Mouse (Mus musculus) CH12.LX (cell line): Measurements from ENCODE around the gene Lyzl6. TPM values are rescaled to one million over a fixed set of nuclear protein-coding genes. Genes with fewer than 3 reads are reported as not detected.

ENCODE experiments used
- DNase-seq: peaks from one replicate; pipeline ENCODE4 v3.0.0-alpha.2; 2013; ENCODE audit errors: extremely low read depth
- H3K27ac ChIP-seq: 2 replicates; pipeline ENCODE4 v1.5.1; 2012; ENCODE audit warnings: low read depth, mild to moderate bottlenecking, control low read depth, moderate library complexity; ENCODE audit not compliant: insufficient read depth
- H3K27me3 ChIP-seq: replicated peaks from 2 replicates; pipeline ENCODE3; 2012; ENCODE audit warnings: inconsistent platforms
- H3K36me3 ChIP-seq, 2 experiments: replicated peaks in 1 of 2; 2 replicates each; pipeline versions ENCODE3 to v1.6.1; 2012; ENCODE audit warnings: inconsistent platforms in 1 of 2, low read length in 1 of 2, mild to moderate bottlenecking in 1 of 2, mixed read lengths in 1 of 2, moderate library complexity in 1 of 2; ENCODE audit not compliant: control insufficient read depth in 1 of 2, insufficient read depth in 1 of 2
- H3K4me1 ChIP-seq, 2 experiments: 2 replicates each; pipeline ENCODE4 v1.6.1; 2012; ENCODE audit warnings: inconsistent platforms in 1 of 2, moderate library complexity in 1 of 2; ENCODE audit not compliant: insufficient read depth in 2 of 2, control insufficient read depth in 1 of 2
- H3K4me2 ChIP-seq: 2 replicates; pipeline ENCODE4 v1.6.1; 2012; ENCODE audit warnings: low read depth, mild to moderate bottlenecking, control low read depth; ENCODE audit not compliant: poor library complexity, insufficient read depth, severe bottlenecking
- H3K4me3 ChIP-seq, 3 experiments: fragments of 150-350 bp in 1 of 3; sonication (generic) in 1 of 3; replicated peaks in 1 of 3; 2 replicates each; pipeline versions ENCODE3 to v1.5.1; 2011 to 2012; ENCODE audit warnings: low read depth in 2 of 3, low read length in 2 of 3, mild to moderate bottlenecking in 2 of 3, moderate library complexity in 2 of 3, control low read depth in 1 of 3, improper control_type of control experiment in 1 of 3, inconsistent platforms in 1 of 3, mixed read lengths in 1 of 3; ENCODE audit not compliant: poor library complexity in 1 of 3
- H3K79me2 ChIP-seq: replicated peaks from 2 replicates; pipeline ENCODE4 v1.6.1; 2012; ENCODE audit warnings: mild to moderate bottlenecking, moderate library complexity; ENCODE audit not compliant: control insufficient read depth, poor library complexity, insufficient read depth, severe bottlenecking; ENCODE audit errors: extremely low read depth
- H3K9ac ChIP-seq: 2 replicates; pipeline ENCODE4 v1.6.1; 2012; ENCODE audit warnings: low read depth, mild to moderate bottlenecking, control low read depth, moderate library complexity; ENCODE audit not compliant: insufficient read depth
- H3K9me3 ChIP-seq: replicated peaks from 2 replicates; pipeline ENCODE3; 2012; ENCODE audit warnings: low read length, inconsistent platforms, mixed read lengths
- BHLHE40 ChIP-seq: IDR thresholded peaks from 2 replicates; pipeline ENCODE4 v1.6.1; 2011; ENCODE audit warnings: mild to moderate bottlenecking, low read depth, low read length, improper control_type of control experiment
- CHD2 ChIP-seq: IDR thresholded peaks from 2 replicates; pipeline ENCODE4 v1.6.1; 2011; ENCODE audit warnings: low read length, improper control_type of control experiment
- CTCF ChIP-seq, 2 experiments: IDR thresholded peaks in 1 of 2; conservative IDR thresholded peaks in 1 of 2; 2 replicates each; pipeline ENCODE4 v1.5.1; 2011 to 2012; ENCODE audit warnings: low read depth in 2 of 2, low read length in 2 of 2, improper control_type of control experiment in 1 of 2, inconsistent platforms in 1 of 2, mild to moderate bottlenecking in 1 of 2, moderate library complexity in 1 of 2
- E2F4 ChIP-seq: IDR thresholded peaks from 2 replicates; pipeline ENCODE4 v1.6.1; 2011; ENCODE audit warnings: low read depth, low read length, improper control_type of control experiment; ENCODE audit not compliant: insufficient replicate concordance
- EP300 ChIP-seq: IDR thresholded peaks from 2 replicates; pipeline ENCODE4 v1.6.1; 2011; ENCODE audit warnings: low read length, improper control_type of control experiment
- IRF4 ChIP-seq: IDR thresholded peaks from 2 replicates; pipeline ENCODE4 v1.6.1; 2014; ENCODE audit warnings: low read depth, mild to moderate bottlenecking, inconsistent platforms, low read length, improper control_type of control experiment
- JUND ChIP-seq: conservative IDR thresholded peaks from 2 replicates; pipeline ENCODE4 v1.6.1; 2011; ENCODE audit warnings: low read depth, low read length, improper control_type of control experiment
- KAT2A ChIP-seq: IDR thresholded peaks from 2 replicates; pipeline ENCODE4 v1.6.1; 2012; ENCODE audit warnings: low read length, improper control_type of control experiment, inconsistent platforms; ENCODE audit not compliant: insufficient replicate concordance
- MAFK ChIP-seq: IDR thresholded peaks from 2 replicates; pipeline ENCODE4 v1.6.1; 2011; ENCODE audit warnings: low read length, improper control_type of control experiment; ENCODE audit not compliant: insufficient replicate concordance
- MAX ChIP-seq: IDR thresholded peaks from 2 replicates; pipeline ENCODE4 v1.6.1; 2011; ENCODE audit warnings: low read length, improper control_type of control experiment
- MAZ ChIP-seq: IDR thresholded peaks from 2 replicates; pipeline ENCODE4 v1.6.1; 2012; ENCODE audit warnings: low read depth, mild to moderate bottlenecking, inconsistent platforms, low read length, improper control_type of control experiment, moderate library complexity
- MEF2A ChIP-seq: IDR thresholded peaks from 2 replicates; pipeline ENCODE4 v1.6.1; 2014; ENCODE audit warnings: low read depth, mild to moderate bottlenecking, inconsistent platforms, low read length, improper control_type of control experiment, borderline replicate concordance
- MXI1 ChIP-seq: IDR thresholded peaks from 2 replicates; pipeline ENCODE4 v1.6.1; 2011; ENCODE audit warnings: mild to moderate bottlenecking, low read depth, low read length, improper control_type of control experiment
- MYC ChIP-seq: IDR thresholded peaks from 2 replicates; pipeline ENCODE4 v1.6.1; 2011; ENCODE audit warnings: low read depth, mild to moderate bottlenecking, improper control_type of control experiment, low read length
- NELFE ChIP-seq: IDR thresholded peaks from 2 replicates; pipeline ENCODE4 v1.6.1; 2011; ENCODE audit warnings: low read depth, low read length, improper control_type of control experiment
- POLR2A ChIP-seq: IDR thresholded peaks from 2 replicates; pipeline ENCODE4 v1.6.1; 2011; ENCODE audit warnings: low read depth, mild to moderate bottlenecking, improper control_type of control experiment, low read length
- POLR2AphosphoS2 ChIP-seq: IDR thresholded peaks from 2 replicates; pipeline ENCODE4 v1.6.1; 2011; ENCODE audit warnings: low read depth, low read length, improper control_type of control experiment
- RAD21 ChIP-seq: IDR thresholded peaks from 2 replicates; pipeline ENCODE4 v1.6.1; 2011; ENCODE audit warnings: low read depth, mild to moderate bottlenecking, low read length, improper control_type of control experiment, moderate library complexity
- SIN3A ChIP-seq: IDR thresholded peaks from 2 replicates; pipeline ENCODE4 v1.6.1; 2012; ENCODE audit warnings: low read length, improper control_type of control experiment, inconsistent platforms
- SMC3 ChIP-seq: IDR thresholded peaks from 2 replicates; pipeline ENCODE4 v1.6.1; 2011; ENCODE audit warnings: low read depth, low read length, improper control_type of control experiment
- UBTF ChIP-seq: IDR thresholded peaks from 2 replicates; pipeline ENCODE4 v1.6.1; 2012; ENCODE audit warnings: low read depth, mild to moderate bottlenecking, inconsistent platforms, low read length, improper control_type of control experiment, moderate library complexity
- USF1 ChIP-seq: IDR thresholded peaks from 2 replicates; pipeline ENCODE4 v1.6.1; 2014; ENCODE audit warnings: low read depth, mild to moderate bottlenecking, inconsistent platforms, low read length, improper control_type of control experiment
- ZC3H11A ChIP-seq: IDR thresholded peaks from 2 replicates; pipeline ENCODE4 v1.6.1; 2012; ENCODE audit warnings: low read depth, mild to moderate bottlenecking, inconsistent platforms, low read length, improper control_type of control experiment
- ZNF384 ChIP-seq: IDR thresholded peaks from 2 replicates; pipeline ENCODE4 v1.6.1; 2012; ENCODE audit warnings: low read depth, low read length, improper control_type of control experiment, inconsistent platforms
- dilution Hi-C: fragments of 300-500 bp; cut with MboI; formaldehyde crosslinking; loops from 2 replicates; pipeline ENCODE4 v1.14.3; 2020; ENCODE audit warnings: low sequenced_read_pairs; ENCODE audit not compliant: extremely low pct_unique_long_range_greater_than_20kb, extremely low pct_ligation_motif_present
- in situ Hi-C: fragments of 300-500 bp; cut with MboI; formaldehyde crosslinking; loops from 3 replicates; pipeline ENCODE4 v1.14.3; 2019; ENCODE audit warnings: low sequenced_read_pairs, low pct_ligation_motif_present, low pct_unique_long_range_greater_than_20kb, mixed read lengths
- polyA plus RNA-seq: library from polyadenylated mRNA; unstranded; fragments of >175 nt; gene quantifications from 2 replicates; pipeline ENCODE4 v1.2.1, GENCODE M21; 2012; ENCODE audit warnings: low read depth; ENCODE audit not compliant: insufficient read length
- total RNA-seq, 2 experiments: library from RNA; depleted of rRNA; stranded (reverse); fragments of 300-350 nt in 1 of 2; fragments of >200 nt in 1 of 2; gene quantifications; 2 replicates each; pipeline ENCODE4 v1.2.3; 2012 to 2014

Lyzl6 gene
- total and polyA plus RNA-seq, 3 experiments = not detected

DNA sequence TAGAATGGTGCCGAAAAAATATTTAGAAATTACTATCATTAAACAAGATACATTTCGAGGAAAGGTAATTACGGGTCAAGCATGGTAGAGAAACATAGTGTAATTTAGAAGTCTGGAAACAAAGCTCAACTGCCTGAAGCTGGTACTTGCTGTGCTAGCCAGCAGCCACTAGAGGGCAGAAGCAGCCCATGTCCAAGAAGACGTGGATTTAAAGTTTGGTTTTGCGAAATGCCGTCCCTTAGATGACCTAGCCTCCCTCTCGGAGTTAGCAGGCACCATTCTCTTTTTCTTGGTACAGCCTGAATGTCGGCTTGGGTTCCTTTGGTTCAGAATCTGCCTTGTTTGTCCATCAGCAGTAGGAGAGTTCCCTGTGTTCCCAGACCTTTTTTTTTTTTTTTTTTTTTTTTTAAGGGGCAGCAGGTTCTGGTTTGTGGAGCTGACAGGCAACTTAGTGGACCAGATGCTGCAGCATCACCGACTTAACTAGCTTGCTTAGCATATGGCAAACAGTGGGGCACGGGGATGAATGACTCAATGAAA is 787 bp upstream of the Lyzl6 start:
- H3K4me3 ChIP-seq = no peak overlapping the region
- H3K79me2 ChIP-seq = no peaks in the 10 kb centered on the region
- peaks cover 92% of the 10 kb centered on the region for H3K27me3 ChIP-seq
- H3K36me3 ChIP-seq = no peaks in the 10 kb centered on the region
- in situ Hi-C loops = no loop called here
- dilution Hi-C loops = no loop called here
- no peak overlapping the region for H3K27ac ChIP-seq
- H3K9me3 ChIP-seq = peaks cover 3% of the 10 kb centered on the region
- DNase-seq = peak; percentile 71
- TF ChIP-seq MAFK = peak; percentile 13; the same call in 1 of the 2 replicates
- TF ChIP-seq MXI1 = peak; percentile 23; the same call in 1 of the 2 replicates
- 0 out of 2 replicates have a peak, but pooled peaks have one; percentile 45 for TF ChIP-seq MAX
- peak; percentile 96 to 98 for TF ChIP-seq CTCF (conservative IDR thresholded peaks at IDR 0.05 in 1 of 2, IDR thresholded peaks at IDR 0.05 in 1 of 2; ENCODE audit: low read depth in 2 of 2, low read length in 2 of 2)
- TF ChIP-seq POLR2AphosphoS2 = no peak
- no peak for TF ChIP-seq USF1
- TF ChIP-seq E2F4 = no peak
- TF ChIP-seq MAZ = 0 out of 2 replicates have a peak, but pooled peaks have one; percentile 39
- TF ChIP-seq ZC3H11A = peak; percentile 78
- TF ChIP-seq RAD21 = peak; percentile 99
- TF ChIP-seq KAT2A = no peak
- TF ChIP-seq BHLHE40 = peak; percentile 5; the same call in 1 of the 2 replicates
- TF ChIP-seq EP300 = 0 out of 2 replicates have a peak, but pooled peaks have one; percentile 16
- TF ChIP-seq SIN3A = peak; percentile 56; the same call in 1 of the 2 replicates
- TF ChIP-seq MEF2A = no peak
- TF ChIP-seq JUND = peak; percentile 69
- no peak for TF ChIP-seq CHD2
- TF ChIP-seq NELFE = peak; percentile 71
- TF ChIP-seq MYC = peak; percentile 70; the same call in 1 of the 2 replicates
- TF ChIP-seq SMC3 = peak; percentile 96
- TF ChIP-seq ZNF384 = peak; percentile 88
- peak; percentile 53; the same call in 1 of the 2 replicates for TF ChIP-seq IRF4
- H3K9ac ChIP-seq = no peak overlapping the region
- H3K4me1 ChIP-seq = no peaks in the 10 kb centered on the region
- 0 out of 2 replicates have a peak overlapping the region, but pooled peaks have one; percentile 41 for H3K4me2 ChIP-seq

DNA sequence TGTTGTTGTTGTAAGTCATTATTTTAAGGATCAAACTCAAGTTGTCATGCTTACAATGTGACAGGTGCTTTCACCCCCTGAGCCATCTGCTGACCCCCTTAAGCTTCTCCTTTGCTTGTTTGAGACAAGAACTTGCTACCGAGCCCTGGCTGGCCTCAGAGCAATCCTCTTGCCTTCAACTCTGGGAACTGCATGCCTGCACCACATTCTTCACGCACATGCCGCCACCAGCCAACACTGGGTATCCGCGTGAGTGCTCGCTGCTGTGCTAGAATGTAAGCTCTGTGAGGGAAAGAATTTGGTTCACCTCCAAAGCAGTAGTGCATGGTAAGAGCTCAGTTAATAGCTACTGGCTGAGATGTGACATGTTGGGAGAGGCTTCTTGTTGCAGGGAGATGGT is 2.4 kb downstream of the Lyzl6 start:
- no peak for TF ChIP-seq UBTF
- TF ChIP-seq BHLHE40 = no peak
- TF ChIP-seq JUND = no peak
- no peak for TF ChIP-seq POLR2A
- H3K9ac ChIP-seq = no peak overlapping the region
- in situ Hi-C loops = no loop called here
- dilution Hi-C loops = no loop called here
- no peak for DNase-seq
- H3K79me2 ChIP-seq = no peaks in the 10 kb centered on the region
- H3K27me3 ChIP-seq = peaks cover 89% of the 10 kb centered on the region
- no peak overlapping the region for H3K4me3 ChIP-seq
- H3K4me2 ChIP-seq = no peak overlapping the region
- H3K4me1 ChIP-seq = no peaks in the 10 kb centered on the region
- H3K36me3 ChIP-seq = no peaks in the 10 kb centered on the region
- H3K9me3 ChIP-seq = peaks cover 3% of the 10 kb centered on the region
- no peak overlapping the region for H3K27ac ChIP-seq
